Mouse (Mus musculus) intestine, postnatal 0 days (tissue): ENCODE results near the gene Gfi1. TPM values are rescaled to one million over a fixed set of nuclear protein-coding genes. Genes with fewer than 3 reads are reported as not detected.
A peak's percentile ranks its signal among the peaks of the same experiment; 100 is the strongest.

Experiments used
- ATAC-seq: fragments of 200-750 bp; cut with Nextera tagmentation; 2 replicates; pipeline ENCODE4 v1.8.0; 2017; ENCODE audit warnings: mild to moderate bottlenecking, moderate TSS enrichment, moderate library complexity
- H3K27ac ChIP-seq: fragments of 300-500 bp; sonication (generic); 2 replicates; pipeline ENCODE4 v1.5.1; 2014; ENCODE audit warnings: mild to moderate bottlenecking, low read depth, low read length, moderate library complexity
- H3K27me3 ChIP-seq: fragments of 300-500 bp; sonication (generic); replicated peaks from 2 replicates; pipeline ENCODE4 v1.6.1; 2014; ENCODE audit warnings: low read length, mixed read lengths; ENCODE audit not compliant: control insufficient read depth, insufficient read depth
- H3K36me3 ChIP-seq: fragments of 300-500 bp; sonication (generic); 2 replicates; pipeline ENCODE4 v1.6.1; 2014; ENCODE audit warnings: mild to moderate bottlenecking, moderate library complexity; ENCODE audit not compliant: control insufficient read depth, insufficient read depth
- H3K4me1 ChIP-seq: fragments of 300-500 bp; sonication (generic); replicated peaks from 2 replicates; pipeline ENCODE4 v1.6.1; 2014; ENCODE audit warnings: antibody characterized with exemption, low read length, mixed read lengths; ENCODE audit not compliant: control insufficient read depth, insufficient read depth
- H3K4me2 ChIP-seq: fragments of 300-500 bp; sonication (generic); replicated peaks from 2 replicates; pipeline ENCODE4 v1.6.1; 2014; ENCODE audit warnings: low read depth, mild to moderate bottlenecking, moderate library complexity
- H3K4me3 ChIP-seq: fragments of 300-500 bp; sonication (generic); 2 replicates; pipeline ENCODE4 v1.5.1; 2014; ENCODE audit warnings: low read depth, low read length
- H3K9ac ChIP-seq: fragments of 300-500 bp; sonication (generic); 2 replicates; pipeline ENCODE4 v1.6.1; 2014; ENCODE audit warnings: mild to moderate bottlenecking, low read depth, low read length
- H3K9me3 ChIP-seq: fragments of 300-500 bp; sonication (generic); 2 replicates; pipeline ENCODE4 v1.6.1; 2016; ENCODE audit warnings: mixed run types; ENCODE audit not compliant: control insufficient read depth
- CTCF ChIP-seq: sonication (generic); IDR thresholded peaks from 2 replicates; pipeline ENCODE4 v1.5.1; 2016; ENCODE audit warnings: low read depth, mild to moderate bottlenecking, control low read depth, antibody characterized with exemption, moderate library complexity
- WGBS: fragments of 180-500 bp; shearing (Covaris S2); extraction: QIAGEN DNeasy Blood & Tissue Kit; methylation state at CpG from one replicate; pipeline ENCODE4 v1.1.7; 2014; 5-methylcytosine and 5-hydroxymethylcytosine counted together
- polyA plus RNA-seq: library from polyadenylated mRNA; unstranded; fragments of >200 nt; fragmentation: Nextera tagmentation; extraction: Ambion mirVana; gene quantifications from 2 replicates; pipeline ENCODE4 v1.2.1, GENCODE M21; 2015

Gfi1 gene
- polyA plus RNA-seq, 1 experiment from 2014 or later = 0.37 TPM

GRCm38 (mm10) chr5:107738296-107738695, 12.5 kb upstream of the Gfi1 start:
- no peak for ATAC-seq
- no peaks in the 10 kb centered on the region for H3K4me1 ChIP-seq
- no peak overlapping the region for H3K9ac ChIP-seq
- H3K4me2 ChIP-seq = no peak overlapping the region
- WGBS = 71% methylated on average over 3 of the region's 3 CpGs
- no peak overlapping the region for H3K27ac ChIP-seq
- no peak overlapping the region for H3K4me3 ChIP-seq
- TF ChIP-seq CTCF = no peak
- peaks cover 3% of the 10 kb centered on the region; the same call in 1 of the 2 replicates for H3K36me3 ChIP-seq
- H3K9me3 ChIP-seq = no peaks in the 10 kb centered on the region
- H3K27me3 ChIP-seq = no peaks in the 10 kb centered on the region

- Histone ChIP-seq H3K4me2 (no peak overlapping the region), H3K27ac (no peak overlapping the region), H3K4me3 (no peak overlapping the region), H3K9ac (no peak overlapping the region), H3K27me3 (peaks cover 6% of the 10 kb centered on the region), H3K36me3 (no peaks in the 10 kb centered on the region; the same call in 1 of the 2 replicates), H3K4me1 (no peaks in the 10 kb centered on the region), H3K9me3 (no peaks in the 10 kb centered on the region)
- no peak for ATAC-seq
- 74% methylated on average over 5 of the region's 5 CpGs for WGBS
- no peak for TF ChIP-seq CTCF
Observed at GRCm38 (mm10) chr5:107736171-107736570, 10.3 kb upstream of the Gfi1 start.

GRCm38 (mm10) chr5:107731844-107732243, 6.0 kb upstream of the Gfi1 start:
- no peaks in the 10 kb centered on the region for H3K4me1 ChIP-seq
- H3K9me3 ChIP-seq = no peaks in the 10 kb centered on the region
- no peak for TF ChIP-seq CTCF
- H3K9ac ChIP-seq = no peak overlapping the region
- H3K27ac ChIP-seq = no peak overlapping the region
- H3K36me3 ChIP-seq = no peaks in the 10 kb centered on the region
- no peak for ATAC-seq
- H3K27me3 ChIP-seq = peaks cover 44% of the 10 kb centered on the region
- no peak overlapping the region for H3K4me2 ChIP-seq
- WGBS = 31% methylated on average over 2 of the region's 2 CpGs
- no peak overlapping the region for H3K4me3 ChIP-seq

GRCm38 (mm10) chr5:107731408-107731807, 5.6 kb upstream of the Gfi1 start:
- peaks cover 48% of the 10 kb centered on the region for H3K27me3 ChIP-seq

GRCm38 (mm10) chr5:107727007-107727402, 1.2 kb upstream of the Gfi1 start:
- H3K36me3 ChIP-seq = no peaks in the 10 kb centered on the region
- no peak overlapping the region for H3K9ac ChIP-seq
- 29% methylated on average over 12 of the region's 12 CpGs for WGBS
- ATAC-seq = no peak
- peaks cover 8% of the 10 kb centered on the region; the same call in 1 of the 2 replicates for H3K4me1 ChIP-seq
- H3K27me3 ChIP-seq = peaks cover 90% of the 10 kb centered on the region
- no peak overlapping the region for H3K27ac ChIP-seq
- H3K4me2 ChIP-seq = no peak overlapping the region
- no peak for TF ChIP-seq CTCF
- 0 out of 2 replicates have a peak overlapping the region, but pooled peaks have one; percentile 29 for H3K4me3 ChIP-seq
- H3K9me3 ChIP-seq = no peaks in the 10 kb centered on the region

More at GRCm38 (mm10) chr5:107731408-107731807, 5.6 kb upstream of the Gfi1 start:
- Histone ChIP-seq H3K4me1 (no peaks in the 10 kb centered on the region), H3K4me3 (no peak overlapping the region), H3K4me2 (no peak overlapping the region), H3K9me3 (no peaks in the 10 kb centered on the region), H3K36me3 (no peaks in the 10 kb centered on the region), H3K9ac (no peak overlapping the region), H3K27ac (no peak overlapping the region)
- no peak for ATAC-seq
- TF ChIP-seq CTCF = no peak
- 55% methylated on average over 3 of the region's 3 CpGs for WGBS

GRCm38 (mm10) chr5:107726281-107727006, 608 bp upstream of the Gfi1 start:
- peak overlapping the region; percentile 29 for H3K4me3 ChIP-seq
- peak overlapping the region; percentile 68 for H3K4me2 ChIP-seq
- no peak for ATAC-seq
- no peak for TF ChIP-seq CTCF
- peaks cover 8% of the 10 kb centered on the region; the same call in 1 of the 2 replicates for H3K4me1 ChIP-seq
- H3K9me3 ChIP-seq = no peaks in the 10 kb centered on the region
- under 1% methylated on average over 57 of the region's 57 CpGs for WGBS
- peaks cover 92% of the 10 kb centered on the region for H3K27me3 ChIP-seq
- no peak overlapping the region for H3K9ac ChIP-seq
- no peaks in the 10 kb centered on the region for H3K36me3 ChIP-seq
- no peak overlapping the region for H3K27ac ChIP-seq
